Mouse (Mus musculus) naive thymus-derived CD4-positive, alpha-beta T cell, adult 2 months (primary cell): Measurements from ENCODE around the gene Trub2.
A peak's percentile ranks its signal among the peaks of the same experiment; 100 is the strongest.
"Not testable (repeated sequence)": the region's sequence is repeated elsewhere in the genome, so short reads cannot be mapped to it uniquely, and the experiment has no call there.

Source experiments
- DNase-seq: peaks from one replicate; pipeline ENCODE4 v3.0.0-alpha.2; 2011; ENCODE audit warnings: low read depth

The Trub2 gene

DNA sequence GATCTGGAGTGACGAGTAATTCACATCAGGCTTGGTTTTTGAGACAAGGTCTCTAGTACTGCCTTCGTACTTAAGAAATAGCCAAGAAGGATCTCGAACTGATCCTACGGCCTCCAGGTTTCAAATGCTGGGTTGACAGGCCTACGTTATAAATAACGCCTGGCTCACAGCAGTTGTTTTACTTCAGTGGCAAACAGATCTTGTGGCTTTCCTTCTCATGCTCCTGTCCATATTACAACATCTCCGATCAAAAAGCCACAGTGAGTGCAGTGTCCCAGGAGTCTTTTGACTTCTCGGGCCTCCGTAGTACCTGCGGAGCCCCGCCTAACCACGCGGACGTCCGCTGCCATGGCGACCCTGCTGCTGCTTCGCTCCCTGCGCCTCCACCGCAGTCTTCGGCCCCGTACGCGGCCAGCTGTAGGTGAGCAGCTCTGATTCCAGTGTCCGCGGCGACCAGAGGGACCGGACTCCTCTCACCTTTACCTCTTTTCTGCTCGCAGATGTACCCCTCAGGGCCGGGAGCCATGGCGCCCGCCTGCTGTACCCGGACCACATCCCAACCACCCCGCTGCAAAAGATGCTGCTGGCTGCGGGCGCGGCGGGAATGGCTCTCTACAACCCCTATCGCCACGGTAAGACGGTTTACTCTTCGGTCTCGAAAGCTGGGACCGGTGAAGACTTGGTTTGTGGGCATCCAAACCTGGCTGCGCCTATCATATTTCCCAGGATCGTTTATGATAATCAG lies at the start of gene Trub2:
Trub2 (minus strand) TSS at position 566 of the 745 bp plus-strand sequence.
- DNase-seq = peak; percentile 88

DNA sequence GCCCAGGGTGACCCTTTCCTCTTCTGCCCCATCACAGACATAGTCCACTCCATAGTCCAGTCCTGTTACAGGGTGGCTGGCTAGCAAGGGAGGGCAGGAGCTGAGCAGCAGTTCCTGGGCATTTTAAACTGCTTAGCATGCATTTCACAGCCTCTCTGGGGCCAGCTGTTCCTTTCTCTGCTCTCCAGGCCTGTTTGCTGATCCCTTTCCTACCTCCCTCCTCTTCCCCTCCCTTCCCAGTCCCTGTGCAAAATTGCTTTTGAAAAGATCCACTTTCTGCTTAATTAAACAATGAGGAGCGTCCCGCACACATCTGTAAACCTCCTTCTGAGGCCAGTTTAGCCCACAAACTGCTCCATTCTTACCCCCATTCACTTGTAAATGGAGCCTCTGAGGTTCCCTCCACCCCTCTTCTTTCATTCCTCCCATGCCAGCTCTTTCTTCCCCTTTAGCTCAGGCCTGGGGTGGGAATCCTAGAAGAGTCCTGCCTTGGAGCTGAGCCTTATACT lies 47.1 kb upstream of the Trub2 start:
- DNase-seq = no peak

DNA sequence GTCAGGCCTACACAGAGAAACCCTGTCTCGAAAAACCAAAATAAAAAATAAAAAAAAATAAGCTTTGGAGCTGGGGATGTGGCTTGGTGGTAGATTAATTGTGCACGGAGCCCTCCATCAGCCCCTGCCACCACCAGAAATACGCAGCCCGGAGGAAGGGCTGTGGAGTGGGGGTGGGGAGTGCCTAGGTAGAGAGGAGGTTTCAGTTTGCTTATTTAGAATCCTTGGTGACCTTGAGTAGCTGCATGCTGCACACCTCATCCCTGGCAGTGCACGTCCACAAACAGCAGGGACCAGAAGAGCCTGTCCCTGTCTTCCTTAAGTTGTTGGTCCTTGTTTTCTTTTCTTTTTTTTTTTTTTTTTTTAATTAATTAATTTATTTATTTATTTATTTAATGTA lies 45.5 kb upstream of the Trub2 start:
- DNase-seq = no peak

DNA sequence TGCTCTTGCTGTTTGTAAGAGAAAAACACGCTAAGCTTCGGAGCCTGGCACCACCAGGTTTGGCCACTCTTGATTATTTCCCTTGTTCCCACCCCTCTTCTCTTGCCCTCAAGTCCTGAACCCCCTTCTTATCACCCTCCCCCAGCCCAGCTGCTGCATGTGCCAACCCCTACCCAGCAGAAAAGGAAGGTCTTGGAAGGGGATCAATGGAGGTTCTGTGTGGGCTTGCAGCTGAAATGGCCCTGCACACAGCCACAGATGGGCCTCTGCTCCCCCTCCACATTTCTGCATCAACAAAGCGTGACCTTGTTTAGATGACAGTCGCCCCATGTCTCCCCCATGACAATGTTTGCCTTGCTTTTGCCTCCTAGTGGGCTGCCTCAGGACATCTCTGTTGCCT lies 42.8 kb upstream of the Trub2 start:
- no peak for DNase-seq

DNA sequence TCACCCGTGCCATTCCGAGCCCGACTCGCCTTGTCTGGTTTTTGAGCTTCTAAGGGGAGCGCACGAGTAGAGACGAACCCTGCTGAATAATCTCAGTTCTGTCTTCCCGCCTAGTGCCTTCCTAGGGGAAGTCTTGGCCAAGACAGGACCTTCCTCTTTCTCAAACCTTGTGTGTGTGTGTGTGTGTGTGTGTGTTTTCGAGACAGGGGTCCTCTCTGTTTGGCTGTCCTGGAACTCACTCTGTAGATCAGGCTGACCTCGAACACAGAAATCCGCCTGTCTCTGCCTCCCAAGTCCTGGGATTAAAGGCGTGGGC lies 39.4 kb upstream of the Trub2 start:
- no peak for DNase-seq

DNA sequence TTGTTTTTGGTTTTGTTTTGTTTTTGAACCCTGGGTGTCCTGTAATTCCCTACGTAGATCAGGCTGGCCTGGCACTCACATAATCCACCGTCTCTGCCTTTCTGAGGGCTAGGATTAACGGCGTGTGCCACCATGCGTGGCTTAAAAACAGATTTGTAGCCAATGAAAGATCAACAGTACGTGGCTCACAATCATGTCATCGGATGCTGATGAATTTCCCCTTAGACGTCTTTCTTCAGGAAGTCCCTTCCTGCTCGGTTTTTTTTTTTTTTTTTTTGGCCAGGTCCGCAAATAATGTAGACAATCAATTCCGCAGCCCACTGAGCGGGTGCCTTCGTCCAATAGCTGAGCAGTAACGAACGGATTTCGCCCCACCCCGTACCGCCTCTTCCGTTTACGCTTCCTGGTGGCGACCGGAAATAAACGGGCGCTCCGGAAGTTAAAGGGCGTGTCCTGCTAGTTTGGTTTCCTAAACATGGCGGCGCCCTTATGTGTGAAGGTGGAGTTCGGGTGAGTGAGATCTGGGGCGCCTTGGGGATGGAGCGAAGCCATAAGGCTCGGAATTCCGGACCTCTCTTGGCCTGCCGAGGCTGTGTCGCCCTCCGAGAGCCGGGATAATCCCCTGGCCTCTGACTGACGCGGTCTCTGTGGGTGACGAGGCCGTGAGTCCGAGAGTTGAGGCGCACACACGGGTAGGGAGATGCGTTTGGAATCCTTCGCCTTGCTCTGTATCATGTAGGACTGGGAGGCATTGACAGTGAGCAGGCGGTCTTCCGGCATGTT lies 38.8 kb upstream of the Trub2 start:
- DNase-seq = peak; percentile 96

DNA sequence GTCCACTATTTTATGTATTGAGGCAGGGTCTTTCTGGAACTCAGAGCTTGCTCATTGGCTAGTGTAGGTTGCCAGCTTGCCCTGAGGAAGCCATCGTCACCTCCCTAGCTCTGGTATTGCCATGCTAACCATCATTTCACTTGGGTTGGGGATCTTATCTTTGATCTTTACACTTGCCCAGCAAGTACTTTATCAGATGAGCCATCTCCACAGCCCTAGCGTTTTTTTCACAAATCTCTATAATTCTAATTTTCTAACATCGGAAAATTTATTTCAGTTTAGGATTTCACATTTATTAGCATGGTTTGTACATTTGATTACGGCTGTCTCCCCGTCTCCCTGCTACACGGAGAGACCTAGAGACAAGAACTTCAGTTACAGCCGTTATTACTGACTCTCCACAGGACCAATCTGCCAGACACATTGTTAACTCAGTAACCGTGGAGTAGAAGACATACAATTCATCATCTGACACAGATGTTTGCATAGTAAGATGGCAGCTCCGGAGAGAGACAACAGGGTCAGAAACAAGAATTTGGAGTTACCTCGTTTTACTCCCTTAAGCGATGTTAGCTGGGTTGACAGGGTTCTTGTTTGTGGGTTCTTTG lies 38.1 kb upstream of the Trub2 start:
- DNase-seq = no peak

DNA sequence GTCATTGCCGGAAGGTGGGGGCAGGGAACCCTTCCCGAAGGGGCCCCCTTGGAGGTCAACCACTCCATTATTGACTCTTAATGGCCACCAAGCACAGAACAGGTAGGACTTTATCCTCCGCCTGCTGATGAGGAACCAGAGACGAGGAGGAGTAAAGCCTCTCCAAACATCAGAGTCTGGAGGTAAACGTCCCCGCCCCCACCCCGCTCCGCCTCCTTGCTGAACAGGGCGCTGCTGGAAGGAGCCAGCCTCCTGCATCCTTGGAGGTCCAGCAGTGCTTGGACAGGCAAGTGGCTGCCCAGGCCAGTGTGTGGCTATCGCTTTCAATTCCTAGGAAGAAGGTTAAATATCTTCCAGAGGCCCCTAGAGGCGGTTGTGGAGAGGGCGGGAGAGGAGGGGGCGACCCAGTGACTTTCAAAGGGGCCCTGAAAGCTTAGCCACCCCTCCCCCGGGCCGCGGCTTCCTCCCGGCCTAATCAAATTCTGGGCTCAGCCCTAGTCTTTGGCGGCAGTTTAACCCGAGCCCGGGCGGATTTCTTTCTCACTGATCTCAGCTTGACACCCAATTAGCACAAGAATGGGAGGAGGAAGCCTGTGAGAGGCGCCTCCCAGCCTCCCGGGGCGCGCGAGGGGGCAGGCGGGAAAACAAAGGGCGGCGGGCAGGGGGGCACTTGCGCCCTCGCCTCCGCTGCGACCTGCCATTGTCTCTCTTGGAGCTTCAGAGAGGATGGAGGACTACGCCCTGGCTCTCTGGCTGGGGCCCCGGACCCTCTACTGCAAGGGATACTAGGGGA lies 31.9 kb upstream of the Trub2 start, which contains the start of gene Urm1:
Urm1 (plus strand) TSS at position 51 of the 793 bp plus-strand sequence.
- peak; percentile 62 for DNase-seq

DNA sequence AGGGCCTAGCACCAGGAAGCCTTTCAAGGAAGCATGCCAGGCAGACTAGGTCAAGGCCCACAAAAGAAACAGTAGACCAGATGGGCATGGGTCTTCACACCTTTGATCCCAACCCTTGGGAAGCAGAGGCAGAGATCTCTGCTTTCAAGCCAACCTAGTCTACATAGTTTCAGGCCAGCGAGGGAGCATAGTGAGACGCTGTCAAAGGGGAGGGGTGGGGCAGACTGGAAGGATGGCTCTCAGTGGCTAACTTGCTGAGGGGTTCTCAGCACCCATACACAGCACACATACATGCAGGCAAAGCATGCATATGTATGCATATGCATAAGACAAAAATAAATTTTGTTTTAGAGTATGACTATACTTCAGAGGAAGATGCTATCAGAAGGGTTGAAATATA lies 31.1 kb upstream of the Trub2 start:
- no peak for DNase-seq

DNA sequence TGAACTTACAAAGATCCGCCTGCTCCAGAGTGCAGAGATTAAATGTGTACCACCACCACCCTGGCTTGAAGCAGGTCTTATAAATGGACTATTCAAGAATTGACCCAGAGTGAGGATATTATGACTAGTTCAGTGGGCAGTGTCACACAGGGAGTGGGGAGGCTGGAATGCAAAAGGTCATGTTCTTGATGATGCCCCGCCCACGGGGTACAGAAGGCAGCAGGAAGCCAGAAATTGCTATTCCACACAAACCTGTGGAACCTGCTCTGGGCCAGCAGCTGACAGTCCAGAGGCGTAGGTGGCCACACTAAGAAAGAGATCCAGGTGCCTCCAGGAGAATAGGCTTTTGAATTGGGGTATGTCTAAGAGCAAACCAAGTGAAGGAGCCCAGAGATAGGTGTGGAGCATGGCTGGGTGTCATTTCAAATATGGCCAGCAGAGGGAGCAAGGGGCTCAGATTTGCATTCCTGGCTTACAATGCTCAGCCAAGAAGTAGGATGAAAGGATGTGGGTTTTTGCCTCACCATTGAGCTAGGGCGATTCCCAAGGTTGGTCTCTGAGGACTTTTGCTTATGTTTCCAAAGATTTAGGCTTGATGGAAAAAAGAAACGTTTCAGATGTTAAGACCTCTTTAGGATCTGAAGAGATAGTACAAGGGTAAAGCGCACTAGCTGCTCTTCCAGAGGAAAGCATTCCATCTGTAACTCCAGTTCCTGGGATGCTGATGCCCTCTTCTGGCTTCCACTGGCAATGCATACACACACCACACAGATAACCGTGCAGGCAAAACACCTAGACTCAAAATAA lies 29.3 kb upstream of the Trub2 start:
- DNase-seq = peak; percentile 87

DNA sequence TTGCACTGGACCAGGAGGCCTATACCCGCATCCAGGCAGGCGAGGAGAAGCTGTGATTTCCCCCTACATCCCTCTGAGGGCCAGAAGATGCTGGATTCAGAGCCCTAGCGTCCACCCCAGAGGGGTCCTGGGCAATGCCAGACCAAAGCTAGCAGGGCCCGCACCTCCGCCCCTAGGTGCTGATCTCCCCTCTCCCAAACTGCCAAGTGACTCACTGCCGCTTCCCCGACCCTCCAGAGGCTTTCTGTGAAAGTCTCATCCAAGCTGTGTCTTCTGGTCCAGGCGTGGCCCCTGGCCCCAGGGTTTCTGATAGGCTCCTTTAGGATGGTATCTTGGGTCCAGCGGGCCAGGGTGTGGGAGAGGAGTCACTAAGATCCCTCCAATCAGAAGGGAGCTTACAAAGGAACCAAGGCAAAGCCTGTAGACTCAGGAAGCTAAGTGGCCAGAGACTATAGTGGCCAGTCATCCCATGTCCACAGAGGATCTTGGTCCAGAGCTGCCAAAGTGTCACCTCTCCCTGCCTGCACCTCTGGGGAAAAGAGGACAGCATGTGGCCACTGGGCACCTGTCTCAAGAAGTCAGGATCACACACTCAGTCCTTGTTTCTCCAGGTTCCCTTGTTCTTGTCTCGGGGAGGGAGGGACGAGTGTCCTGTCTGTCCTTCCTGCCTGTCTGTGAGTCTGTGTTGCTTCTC lies 27.5 kb upstream of the Trub2 start:
- DNase-seq = no peak

DNA sequence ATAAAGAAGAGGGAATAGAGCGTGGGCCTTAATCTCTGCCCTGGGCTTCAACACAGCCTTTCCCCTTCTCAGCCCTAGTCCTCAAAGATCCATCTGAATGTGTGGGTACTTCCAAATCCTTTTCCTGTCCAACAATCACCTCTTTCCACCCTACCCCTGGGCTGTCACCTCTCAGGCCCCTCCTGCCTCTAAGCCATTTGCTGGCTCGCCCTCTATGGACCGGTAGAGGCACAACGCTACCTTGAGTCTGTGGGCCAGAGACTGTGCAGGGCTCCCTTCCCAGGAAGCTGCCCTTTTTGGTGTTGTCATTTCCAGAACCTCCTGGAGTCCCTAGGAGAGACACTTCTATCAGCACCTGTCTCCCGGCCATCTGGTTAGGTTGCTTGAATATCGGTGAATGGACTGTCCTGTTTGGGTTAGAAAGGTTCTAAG lies 15.1 kb upstream of the Trub2 start:
- DNase-seq = peak; percentile 38

DNA sequence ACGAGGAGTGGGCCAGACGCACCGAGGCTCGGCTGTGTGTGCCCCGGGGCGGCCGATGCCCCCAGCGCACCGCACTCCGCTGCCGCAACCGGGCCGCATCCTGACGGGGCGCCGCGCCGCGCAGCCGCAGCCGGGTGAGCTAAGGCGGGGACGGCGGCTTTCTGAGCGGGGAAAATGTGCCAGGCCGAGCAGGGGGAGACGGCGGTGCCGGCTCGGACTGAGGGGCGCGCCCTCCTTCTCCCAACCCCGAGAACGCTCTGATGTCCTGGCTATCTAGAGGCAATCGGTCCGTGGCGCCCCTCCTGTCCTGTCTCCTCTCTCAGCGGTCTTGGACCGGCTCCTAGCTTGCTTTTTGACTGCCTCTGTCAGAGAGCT lies 14.5 kb upstream of the Trub2 start:
- DNase-seq = no peak

DNA sequence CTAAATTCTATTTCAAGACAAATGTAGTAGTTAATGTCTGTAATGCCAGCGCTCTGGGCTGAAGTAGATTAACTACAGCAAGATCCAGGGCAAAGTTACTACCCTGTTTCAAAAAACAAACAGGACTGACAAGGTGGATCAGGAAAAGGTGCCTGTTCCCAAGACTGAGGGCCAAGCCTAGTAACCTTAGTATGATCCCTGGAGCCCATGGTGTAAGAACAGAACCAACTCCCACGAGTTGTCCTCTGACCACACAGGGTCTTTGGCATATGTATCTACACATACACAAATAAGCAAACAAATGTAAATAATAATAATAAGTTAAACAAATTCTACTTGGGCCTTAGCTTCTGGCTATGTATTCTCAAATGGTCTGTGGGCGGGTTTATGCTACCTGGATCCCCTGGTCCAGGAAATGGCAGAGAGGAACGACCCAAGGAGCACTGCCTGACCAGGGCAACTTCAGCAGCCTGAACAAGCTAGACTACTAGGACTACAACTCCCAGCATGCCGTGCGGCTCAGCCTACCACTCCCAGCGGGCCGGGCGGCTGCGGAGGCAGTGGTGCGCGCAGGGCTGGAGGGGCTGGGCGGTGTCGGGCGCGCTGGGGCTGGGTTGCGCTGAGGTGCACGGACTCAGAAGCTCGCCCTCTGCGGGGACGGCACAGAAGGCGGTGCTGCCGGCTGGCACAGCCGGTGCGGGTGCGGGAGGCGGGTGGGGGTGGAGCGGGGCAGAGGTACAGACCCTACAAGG lies 13.9 kb upstream of the Trub2 start, which contains the start of gene Slc27a4:
Slc27a4 (plus strand) TSS at position 560 of the 752 bp plus-strand sequence.
- DNase-seq = peak; percentile 91

DNA sequence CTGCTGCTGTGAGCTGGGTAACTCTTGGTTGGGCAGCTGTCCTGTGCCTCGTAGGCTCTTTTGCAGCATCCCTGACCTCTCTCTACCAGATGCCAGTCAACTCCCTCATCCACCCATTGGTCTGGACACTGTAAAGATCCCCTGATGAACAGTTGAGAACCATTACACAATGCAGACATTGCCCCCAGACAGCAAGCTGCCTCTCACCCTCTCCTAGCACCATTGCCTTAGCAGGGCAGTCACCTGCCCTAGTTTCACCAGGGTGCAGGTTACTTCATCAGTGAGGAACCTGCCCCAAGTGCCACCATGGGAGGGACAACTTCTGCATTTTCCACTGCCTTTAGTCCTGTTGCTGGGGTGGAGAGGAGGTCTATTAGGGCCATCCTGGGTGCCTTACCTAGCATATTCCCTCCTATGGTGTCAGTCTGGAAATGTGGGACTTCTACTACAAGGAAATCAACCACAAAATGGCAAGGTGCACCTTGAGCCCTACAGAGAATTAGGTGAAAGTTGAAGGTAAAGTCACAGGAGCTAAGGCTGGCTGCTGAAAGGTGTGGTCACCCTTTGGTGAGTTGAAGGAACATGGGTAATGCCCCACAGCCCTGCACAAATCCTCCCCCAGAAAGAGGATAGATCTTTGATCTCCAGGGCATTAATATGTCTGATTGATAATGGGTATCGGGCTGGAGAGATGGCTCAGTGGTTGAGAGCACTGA lies 4.6 kb upstream of the Trub2 start:
- no peak for DNase-seq

DNA sequence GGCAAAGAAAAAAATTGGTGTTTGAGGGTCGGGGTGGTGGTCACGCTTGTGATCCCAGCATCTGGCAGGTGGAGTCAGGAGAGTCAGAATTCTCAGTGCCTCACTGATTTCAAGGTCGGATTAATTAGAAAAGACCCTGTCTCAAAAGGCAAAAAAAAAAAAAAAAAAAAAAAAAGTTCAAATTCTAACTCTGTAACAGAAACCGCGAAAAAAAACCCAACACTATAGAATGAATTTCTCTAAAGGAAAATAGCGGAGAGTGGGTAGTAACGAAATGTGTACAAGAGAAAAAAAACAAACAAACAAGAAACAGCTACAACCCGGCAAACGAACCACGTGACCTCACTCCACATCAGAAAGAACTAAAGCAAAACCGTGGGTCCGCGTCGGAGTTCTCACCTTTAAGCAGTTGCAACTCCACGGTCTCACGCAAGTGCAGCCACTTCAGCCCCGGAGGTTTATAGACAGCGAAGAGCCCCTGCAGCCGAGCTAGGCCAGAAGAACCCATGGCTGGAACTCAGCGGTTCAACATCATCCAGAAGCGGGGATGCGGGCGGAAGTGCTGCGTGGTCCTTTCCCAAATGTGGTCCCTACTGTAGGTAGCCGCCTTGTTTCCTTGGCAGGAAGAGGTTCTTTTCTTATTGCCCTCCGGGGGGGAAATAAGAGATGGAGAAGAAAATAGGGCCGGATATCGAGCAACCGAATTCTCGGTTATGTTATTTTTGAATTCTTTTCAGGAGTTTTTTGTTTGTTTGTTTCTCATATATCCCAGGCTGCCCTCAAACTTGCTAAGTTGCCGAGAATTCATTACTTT lies 991 bp downstream of the Trub2 start, which contains the start of gene Coq4:
Coq4 (plus strand) TSS at position 390 of the 814 bp plus-strand sequence.
- peak; percentile 95 for DNase-seq

DNA sequence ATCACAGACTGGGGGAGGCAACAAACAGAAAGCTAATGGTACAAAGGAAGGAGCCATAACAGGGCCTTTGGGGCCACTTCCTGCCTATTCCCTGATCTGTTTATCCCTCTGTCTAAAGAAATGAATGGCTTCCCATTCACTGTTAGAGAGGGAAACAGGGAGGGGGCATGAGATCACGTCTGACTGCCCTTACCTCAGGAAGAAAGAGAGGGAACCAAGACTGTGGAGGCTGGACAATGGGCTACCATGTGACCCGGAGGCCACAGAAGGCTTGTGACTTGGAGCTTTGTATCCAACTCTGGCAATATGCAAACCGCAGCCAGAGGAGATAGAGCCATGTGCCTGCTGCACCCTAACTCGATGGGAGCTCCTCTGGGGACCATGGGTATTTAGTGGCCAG lies 4.0 kb downstream of the Trub2 start:
- DNase-seq = no peak

DNA sequence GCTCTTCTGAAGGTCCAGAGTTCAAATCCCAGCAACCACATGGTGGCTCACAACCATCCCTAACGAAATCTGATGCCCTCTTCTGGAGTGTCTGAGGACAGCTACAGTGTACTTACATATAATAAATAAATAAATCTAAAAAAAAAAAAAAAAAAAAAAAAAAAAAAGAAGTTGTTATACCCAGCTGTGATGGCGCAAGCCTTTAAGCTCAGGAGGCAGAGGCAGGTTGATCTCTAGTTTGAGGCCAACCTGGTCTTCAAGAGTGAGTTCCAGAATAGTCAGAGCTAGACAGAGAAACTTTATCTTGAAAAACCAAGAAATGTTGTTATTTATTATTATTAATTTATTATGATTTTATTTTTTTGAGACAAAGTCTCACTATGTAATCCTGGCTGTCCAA lies 7.0 kb downstream of the Trub2 start:
- not testable (repeated sequence) for DNase-seq
